Mouse (Mus musculus) embryonic fibroblast, embryonic 13.5 days (primary cell): ENCODE data around the gene Srsf1. TPM values are rescaled to one million over a fixed set of nuclear protein-coding genes. Genes with fewer than 3 reads are reported as not detected.

Source experiments
- H3K27ac ChIP-seq: 2 replicates; pipeline ENCODE4 v1.5.1; 2012; ENCODE audit warnings: low read length, control low read depth, inconsistent platforms; ENCODE audit not compliant: insufficient read depth
- H3K4me1 ChIP-seq: 2 replicates; pipeline ENCODE4 v1.6.1; 2011; ENCODE audit warnings: low read length; ENCODE audit not compliant: control insufficient read depth, insufficient read depth
- H3K4me3 ChIP-seq: 2 replicates; pipeline ENCODE4 v1.5.1; 2011; ENCODE audit warnings: mild to moderate bottlenecking, control low read depth, low read length; ENCODE audit not compliant: insufficient read depth
- CTCF ChIP-seq: IDR thresholded peaks from 2 replicates; pipeline ENCODE4 v1.5.1; 2011; ENCODE audit warnings: mild to moderate bottlenecking, control low read depth, low read length, moderate library complexity, borderline replicate concordance; ENCODE audit not compliant: insufficient read depth
- POLR2A ChIP-seq: IDR thresholded peaks from 2 replicates; pipeline ENCODE4 v1.6.1; 2011; ENCODE audit warnings: low read depth, mild to moderate bottlenecking, control low read depth, low read length, moderate library complexity
- polyA plus RNA-seq: library from polyadenylated mRNA; stranded (reverse); fragments of >200 nt; gene quantifications from 2 replicates; pipeline ENCODE4 v1.2.4, GENCODE M21; 2011; ENCODE audit warnings: low read depth; ENCODE audit not compliant: missing spikeins, insufficient read length

The Srsf1 gene
- polyA plus RNA-seq, 1 experiment = 361 TPM

- TF ChIP-seq POLR2A = no peak
- no peak for TF ChIP-seq CTCF
- Histone ChIP-seq H3K27ac (no peak overlapping the region), H3K4me1 (0 out of 2 replicates have a peak, but pooled peaks cover 3% of the 10 kb centered on the region), H3K4me3 (no peak overlapping the region)
Measured at GRCm38 (mm10) chr11:88089150-88089549, 42.0 kb downstream of the Srsf1 start.

- Histone ChIP-seq H3K27ac (no peak overlapping the region), H3K4me1 (0 out of 2 replicates have a peak, but pooled peaks cover 3% of the 10 kb centered on the region), H3K4me3 (no peak overlapping the region)
- TF ChIP-seq POLR2A = no peak
Measured at GRCm38 (mm10) chr11:88090293-88090692, 43.1 kb downstream of the Srsf1 start.

GRCm38 (mm10) chr11:88091949-88092348 lies 44.8 kb downstream of the Srsf1 start:
- TF ChIP-seq CTCF = no peak
- TF ChIP-seq POLR2A = no peak
- Histone ChIP-seq H3K4me3 (no peak overlapping the region), H3K27ac (no peak overlapping the region), H3K4me1 (peaks cover 3% of the 10 kb centered on the region; the same call in 1 of the 2 replicates)

GRCm38 (mm10) chr11:88097173-88097572 lies 50.0 kb downstream of the Srsf1 start:
- no peak overlapping the region for H3K27ac ChIP-seq
- TF ChIP-seq POLR2A = 0 out of 2 replicates have a peak, but pooled peaks have one; percentile 32
- TF ChIP-seq CTCF = no peak

GRCm38 (mm10) chr11:88098021-88098729 lies 51.0 kb downstream of the Srsf1 start, which contains the start of gene Cuedc1:
Gene Cuedc1, plus strand, starts transcription at chr11:88098058.
- TF ChIP-seq CTCF (no peak), POLR2A (no peak)
- Histone ChIP-seq H3K27ac (peak within 1 kb of the TSS; percentile 18; the same call in 1 of the 2 replicates), H3K4me1 (peaks cover 2% of the 10 kb centered on the region; the same call in 1 of the 2 replicates), H3K4me3 (peak within 1 kb of the TSS; percentile 65)

More at GRCm38 (mm10) chr11:88097173-88097572, 50.0 kb downstream of the Srsf1 start:
- Histone ChIP-seq H3K4me3 (no peak overlapping the region), H3K4me1 (peaks cover 2% of the 10 kb centered on the region; the same call in 1 of the 2 replicates)

GRCm38 (mm10) chr11:88098787-88099598 lies 51.8 kb downstream of the Srsf1 start:
- H3K4me3 ChIP-seq = peak overlapping the region; percentile 75

GRCm38 (mm10) chr11:88099599-88100023 lies 52.4 kb downstream of the Srsf1 start:
- TF ChIP-seq CTCF (no peak), POLR2A (peak; percentile 40; the same call in 1 of the 2 replicates)
- Histone ChIP-seq H3K4me1 (peaks cover 2% of the 10 kb centered on the region; the same call in 1 of the 2 replicates), H3K4me3 (peak overlapping the region; percentile 75), H3K27ac (peak overlapping the region; percentile 88)

More at GRCm38 (mm10) chr11:88098787-88099598, 51.8 kb downstream of the Srsf1 start:
- Histone ChIP-seq H3K27ac (peak overlapping the region; percentile 88), H3K4me1 (peaks cover 2% of the 10 kb centered on the region; the same call in 1 of the 2 replicates)
- TF ChIP-seq POLR2A = no peak; the same call in none of the 2 replicates
- no peak for TF ChIP-seq CTCF

GRCm38 (mm10) chr11:88100170-88100569 lies 53.0 kb downstream of the Srsf1 start:
- TF ChIP-seq POLR2A (no peak), CTCF (no peak)
- no peak overlapping the region for H3K4me3 ChIP-seq
- H3K4me1 ChIP-seq = peaks cover 2% of the 10 kb centered on the region; the same call in 1 of the 2 replicates
- H3K27ac ChIP-seq = no peak overlapping the region

Other genes with a start within 250 kb of the Srsf1 start
- not detected in 2 replicates for gene Lpo, start 219.1 kb upstream of the Srsf1 start, polyA plus RNA-seq
- 4.3 and 7.4 TPM in 2 replicates for gene Mks1, start 194.2 kb upstream of the Srsf1 start, polyA plus RNA-seq
- not detected in 2 replicates for gene Epx, start 171.8 kb upstream of the Srsf1 start, polyA plus RNA-seq
- not detected in 2 replicates for gene Olfr462, start 155.1 kb upstream of the Srsf1 start, polyA plus RNA-seq
- not detected in 2 replicates for gene Olfr463, start 150.0 kb upstream of the Srsf1 start, polyA plus RNA-seq
- not detected in 2 replicates for gene Olfr464, start 126.4 kb upstream of the Srsf1 start, polyA plus RNA-seq
- gene Dynll2, start 59.8 kb upstream of the Srsf1 start, polyA plus RNA-seq = 113 and 117 TPM in 2 replicates
- gene Vezf1, start 20.9 kb downstream of the Srsf1 start, polyA plus RNA-seq = 44.6 and 46.1 TPM in 2 replicates
- gene Cuedc1, start 50.7 kb downstream of the Srsf1 start, polyA plus RNA-seq = 29.6 and 31.8 TPM in 2 replicates
- 71.7 and 98.7 TPM in 2 replicates for gene Mrps23, start 157.0 kb downstream of the Srsf1 start, polyA plus RNA-seq
- not detected in 2 replicates for gene Ccdc182, start 246.7 kb downstream of the Srsf1 start, polyA plus RNA-seq